Mouse (Mus musculus) heart, adult 2 months (tissue): ENCODE measurements around the gene Slc12a9. TPM values are rescaled to one million over a fixed set of nuclear protein-coding genes. Genes with fewer than 3 reads are reported as not detected.
A peak's percentile ranks its signal among the peaks of the same experiment; 100 is the strongest.
"Not testable (repeated sequence)": the region's sequence is repeated elsewhere in the genome, so short reads cannot be mapped to it uniquely, and the experiment has no call there.

Source experiments
- DNase-seq, 2 experiments: peaks; one replicate each; pipeline ENCODE4 v3.0.0; 2021
- H3K27ac ChIP-seq: fragments of 200-600 bp; 2 replicates; pipeline ENCODE4 v1.8.1; 2022
- H3K27me3 ChIP-seq: fragments of 200-500 bp; 2 replicates; pipeline ENCODE4 v1.6.1; 2012; ENCODE audit warnings: mild to moderate bottlenecking, low read length, inconsistent platforms, mixed read lengths; ENCODE audit not compliant: control insufficient read depth, insufficient read depth
- H3K36me3 ChIP-seq: fragments of 200-500 bp; 2 replicates; pipeline ENCODE4 v1.6.1; 2012; ENCODE audit warnings: low read length, inconsistent platforms; ENCODE audit not compliant: control insufficient read depth, insufficient read depth
- H3K4me1 ChIP-seq: fragments of 200-500 bp; 2 replicates; pipeline ENCODE4 v1.6.1; 2011; ENCODE audit warnings: low read length; ENCODE audit not compliant: control insufficient read depth, insufficient read depth
- H3K4me3 ChIP-seq: fragments of 200-600 bp; 2 replicates; pipeline ENCODE4 v1.8.1; 2022
- H3K79me2 ChIP-seq: fragments of 200-500 bp; replicated peaks from 2 replicates; pipeline ENCODE4 v1.6.1; 2012; ENCODE audit warnings: mild to moderate bottlenecking, inconsistent platforms, low read length, moderate library complexity, mixed read lengths; ENCODE audit not compliant: control insufficient read depth, insufficient read depth
- H3K9ac ChIP-seq: fragments of 200-500 bp; 2 replicates; pipeline ENCODE4 v1.6.1; 2012; ENCODE audit warnings: low read depth, mild to moderate bottlenecking, control low read depth, inconsistent platforms, low read length, mixed read lengths
- CTCF ChIP-seq: fragments of 200-600 bp; IDR thresholded peaks from 2 replicates; pipeline ENCODE4 v1.8.1; 2022; ENCODE audit warnings: antibody characterized with exemption, mild to moderate bottlenecking, moderate library complexity
- EP300 ChIP-seq: fragments of 200-500 bp; IDR thresholded peaks from 2 replicates; pipeline ENCODE4 v1.6.1; 2011; ENCODE audit warnings: low read depth, low read length, control low read depth; ENCODE audit not compliant: insufficient read depth
- POLR2A ChIP-seq: fragments of 200-500 bp; IDR thresholded peaks from 2 replicates; pipeline ENCODE4 v1.6.1; 2011; ENCODE audit warnings: mild to moderate bottlenecking, low read depth, low read length, control low read depth; ENCODE audit not compliant: insufficient read depth
- WGBS: fragments of 180-500 bp; shearing (Covaris S2); methylation state at CpG from one replicate; pipeline ENCODE4 v1.1.7; 2018; 5-methylcytosine and 5-hydroxymethylcytosine counted together
- intact Hi-C: fragments of 180-260 bp; cut with DNase I; formaldehyde crosslinking; loops from one replicate; pipeline ENCODE4 v1.15.1; 2025
- polyA plus RNA-seq: library from polyadenylated mRNA; depleted of rRNA; stranded (reverse); fragments of >200 nt; gene quantifications from 2 replicates; pipeline ENCODE4 v1.2.3, GENCODE M21; 2012
- total RNA-seq, 2 experiments: library from RNA; stranded (reverse); gene quantifications; 2 replicates each; pipeline ENCODE4 v1.2.3; 2021

The Slc12a9 gene
- total and polyA plus RNA-seq, 3 experiments: 1.7 to 8.9 (median 2.2) TPM

- H3K4me1 ChIP-seq: no peaks in the 10 kb centered on the region
- H3K79me2 ChIP-seq: no peaks in the 10 kb centered on the region
- peak within 1 kb of the TSS; percentile 64 for H3K9ac ChIP-seq
- TF ChIP-seq CTCF (0 out of 2 replicates have a peak, but pooled peaks have one; percentile 13), EP300 (no peak)
- H3K36me3 ChIP-seq: no peaks in the 10 kb centered on the region
- peak; percentile 35 to 40 for DNase-seq
- H3K27ac ChIP-seq: peak within 1 kb of the TSS; percentile 36
- intact Hi-C loops: loop anchor here (2.0 kb wide), 1 partner anchor 164 kb away; no protein-coding TSS in a partner anchor
- 5% methylated on average over 40 of the region's 40 CpGs for WGBS
- no peaks in the 10 kb centered on the region; the same call in 1 of the 2 replicates for H3K27me3 ChIP-seq
- peak within 1 kb of the TSS; percentile 34 for H3K4me3 ChIP-seq
These were observed 46.1 kb downstream of the Slc12a9 start, which contains the start of gene Ache for GRCm38 (mm10) chr5:137287032-137287952. Gene Ache, plus strand, starts transcription at chr5:137287519.

- peak; percentile 89 to 93 for DNase-seq
- intact Hi-C loops: loop anchor here (1.0 to 2.0 kb wide), 3 partner anchors 127 to 164 kb away; no protein-coding TSS in a partner anchor
- H3K27ac ChIP-seq: peak overlapping the region; percentile 5
- WGBS: 2% methylated on average over 16 of the region's 16 CpGs
- no peaks in the 10 kb centered on the region for H3K79me2 ChIP-seq
- no peaks in the 10 kb centered on the region for H3K4me1 ChIP-seq
- no peak overlapping the region for H3K9ac ChIP-seq
- H3K27me3 ChIP-seq: no peaks in the 10 kb centered on the region; the same call in 1 of the 2 replicates
- H3K4me3 ChIP-seq: peak overlapping the region; percentile 34; the same call in 1 of the 2 replicates
- peak; percentile 77 for TF ChIP-seq CTCF
- TF ChIP-seq EP300: peak; percentile 68; the same call in 1 of the 2 replicates
- no peak for TF ChIP-seq POLR2A
- no peaks in the 10 kb centered on the region for H3K36me3 ChIP-seq
These were observed 46.8 kb downstream of the Slc12a9 start for GRCm38 (mm10) chr5:137286655-137287031.

- no peak for DNase-seq
- WGBS: 40% methylated on average over 7 of the region's 7 CpGs
- no peaks in the 10 kb centered on the region; the same call in 1 of the 2 replicates for H3K27me3 ChIP-seq
- H3K9ac ChIP-seq: no peak overlapping the region
- no peaks in the 10 kb centered on the region for H3K4me1 ChIP-seq
- no peaks in the 10 kb centered on the region for H3K36me3 ChIP-seq
- H3K79me2 ChIP-seq: no peaks in the 10 kb centered on the region
- intact Hi-C loops: loop anchor here (1.0 to 2.0 kb wide), 3 partner anchors 127 to 163 kb away; no protein-coding TSS in a partner anchor
- no peak overlapping the region for H3K27ac ChIP-seq
- TF ChIP-seq EP300: no peak
- TF ChIP-seq POLR2A: no peak
- no peak for TF ChIP-seq CTCF
- H3K4me3 ChIP-seq: no peak overlapping the region
These were observed 47.4 kb downstream of the Slc12a9 start for GRCm38 (mm10) chr5:137285986-137286385.

GRCm38 (mm10) chr5:137285045-137285444 is 48.4 kb downstream of the Slc12a9 start:
- no peak overlapping the region for H3K4me3 ChIP-seq
- 63% methylated on average over 5 of the region's 5 CpGs for WGBS
- H3K9ac ChIP-seq: no peak overlapping the region
- intact Hi-C loops: no loop called here
- peak in 1 of 2 experiments; percentile 46 for DNase-seq
- H3K79me2 ChIP-seq: no peaks in the 10 kb centered on the region
- H3K4me1 ChIP-seq: no peaks in the 10 kb centered on the region
- no peaks in the 10 kb centered on the region; the same call in 1 of the 2 replicates for H3K27me3 ChIP-seq
- no peak for TF ChIP-seq POLR2A
- peak; percentile 78 for TF ChIP-seq CTCF
- no peaks in the 10 kb centered on the region for H3K36me3 ChIP-seq
- no peak overlapping the region for H3K27ac ChIP-seq

GRCm38 (mm10) chr5:137284411-137284810 is 49.0 kb downstream of the Slc12a9 start:
- intact Hi-C loops: not testable (repeated sequence)

More at GRCm38 (mm10) chr5:137284411-137284810, 49.0 kb downstream of the Slc12a9 start:
- not testable (repeated sequence) for H3K4me3 ChIP-seq, H3K79me2 ChIP-seq, DNase-seq, H3K4me1 ChIP-seq, H3K27ac ChIP-seq, H3K36me3 ChIP-seq, H3K9ac ChIP-seq, H3K27me3 ChIP-seq
- 63% methylated on average over 5 of the region's 6 CpGs for WGBS
